Mouse (Mus musculus) spleen, postnatal 14 days (tissue): ENCODE data around the gene Sephs2.

Experiments used
- DNase-seq, 2 experiments: peaks; one replicate each; pipeline ENCODE4 v3.0.0; 2021 to 2022; ENCODE audit warnings: low spot score in 2 of 2

Sephs2 gene

GRCm38 (mm10) chr7:127273925-127274789 lies at the start of gene Sephs2:
TSS of gene Sephs2 (minus strand) at chr7:127274055.
- DNase-seq = peak; percentile 94

GRCm38 (mm10) chr7:127322085-127322484 lies 48.2 kb upstream of the Sephs2 start:
- no peak for DNase-seq

GRCm38 (mm10) chr7:127321106-127321505 lies 47.3 kb upstream of the Sephs2 start:
- DNase-seq = no peak

- no peak for DNase-seq
Measured at GRCm38 (mm10) chr7:127313912-127314311, 40.1 kb upstream of the Sephs2 start.

GRCm38 (mm10) chr7:127309951-127310350 lies 36.1 kb upstream of the Sephs2 start:
- no peak for DNase-seq

GRCm38 (mm10) chr7:127308887-127309286 lies 35.0 kb upstream of the Sephs2 start:
- peak in 1 of 2 experiments; percentile 40 for DNase-seq

GRCm38 (mm10) chr7:127308431-127308830 lies 34.6 kb upstream of the Sephs2 start:
- no peak for DNase-seq

- no peak for DNase-seq
Measured at GRCm38 (mm10) chr7:127297586-127298193, 23.8 kb upstream of the Sephs2 start.

GRCm38 (mm10) chr7:127296786-127297555 lies 23.1 kb upstream of the Sephs2 start:
- DNase-seq = no peak

GRCm38 (mm10) chr7:127296098-127296497 lies 22.2 kb upstream of the Sephs2 start, which contains the start of gene Itgal:
TSS of gene Itgal (plus strand) at chr7:127296260.
- DNase-seq = peak; percentile 12 to 42

GRCm38 (mm10) chr7:127290142-127290541 lies 16.3 kb upstream of the Sephs2 start:
- DNase-seq = no peak

GRCm38 (mm10) chr7:127289306-127289705 lies 15.5 kb upstream of the Sephs2 start:
- no peak for DNase-seq

- no peak for DNase-seq
Measured at GRCm38 (mm10) chr7:127287940-127288339, 14.1 kb upstream of the Sephs2 start.

- no peak for DNase-seq
Measured at GRCm38 (mm10) chr7:127285154-127285553, 11.3 kb upstream of the Sephs2 start.

GRCm38 (mm10) chr7:127282190-127282589 lies 8.3 kb upstream of the Sephs2 start:
- DNase-seq = no peak

GRCm38 (mm10) chr7:127281114-127281513 lies 7.3 kb upstream of the Sephs2 start:
- no peak for DNase-seq

GRCm38 (mm10) chr7:127280092-127280491 lies 6.2 kb upstream of the Sephs2 start:
- no peak for DNase-seq

GRCm38 (mm10) chr7:127278311-127278710 lies 4.5 kb upstream of the Sephs2 start:
- DNase-seq = peak; percentile 31 to 54

GRCm38 (mm10) chr7:127276519-127276961 lies 2.7 kb upstream of the Sephs2 start:
- no peak for DNase-seq

GRCm38 (mm10) chr7:127273118-127273923 lies 534 bp downstream of the Sephs2 start:
- DNase-seq = peak in 1 of 2 experiments; percentile 19

- DNase-seq = no peak
Measured at GRCm38 (mm10) chr7:127272566-127272965, 1.3 kb downstream of the Sephs2 start.
